Mouse (Mus musculus) heart, postnatal 0 days (tissue): ENCODE results near the gene H2-M5. TPM values are rescaled to one million over a fixed set of nuclear protein-coding genes. Genes with fewer than 3 reads are reported as not detected.
"Not testable (repeated sequence)": the region's sequence is repeated elsewhere in the genome, so short reads cannot be mapped to it uniquely, and the experiment has no call there.

ENCODE experiments used
- ATAC-seq: fragments of 200-750 bp; cut with Nextera tagmentation; 2 replicates; pipeline ENCODE4 v1.8.0; 2017; ENCODE audit warnings: low read depth, moderate number of reproducible peaks, moderate library complexity; ENCODE audit not compliant: insufficient read depth
- DNase-seq: peaks from one replicate; pipeline ENCODE4 v3.0.0-alpha.2; 2016; ENCODE audit warnings: low spot score
- H3K27ac ChIP-seq: fragments of 300-500 bp; sonication (generic); 2 replicates; pipeline ENCODE4 v1.5.1; 2014; ENCODE audit warnings: low read depth, mild to moderate bottlenecking
- H3K27me3 ChIP-seq: fragments of 300-500 bp; sonication (generic); 2 replicates; pipeline ENCODE4 v1.6.1; 2014; ENCODE audit warnings: low read length, mixed read lengths; ENCODE audit not compliant: control insufficient read depth, insufficient read depth
- H3K36me3 ChIP-seq: fragments of 300-500 bp; sonication (generic); replicated peaks from 2 replicates; pipeline ENCODE4 v1.6.1; 2014; ENCODE audit warnings: low read length, mixed read lengths; ENCODE audit not compliant: control insufficient read depth, insufficient read depth
- H3K4me1 ChIP-seq: fragments of 300-500 bp; sonication (generic); 2 replicates; pipeline ENCODE4 v1.6.1; 2014; ENCODE audit warnings: antibody characterized with exemption; ENCODE audit not compliant: control insufficient read depth, insufficient read depth
- H3K4me2 ChIP-seq: fragments of 300-500 bp; sonication (generic); 2 replicates; pipeline ENCODE4 v1.6.1; 2014; ENCODE audit warnings: low read depth, mild to moderate bottlenecking, low read length, moderate library complexity
- H3K4me3 ChIP-seq: fragments of 300-500 bp; sonication (generic); 2 replicates; pipeline ENCODE4 v1.5.1; 2014; ENCODE audit warnings: low read depth, low read length
- H3K9ac ChIP-seq: fragments of 300-500 bp; sonication (generic); replicated peaks from 2 replicates; pipeline ENCODE4 v1.6.1; 2014; ENCODE audit warnings: low read depth, low read length, mixed read lengths
- H3K9me3 ChIP-seq: fragments of 300-500 bp; sonication (generic); replicated peaks from 2 replicates; pipeline ENCODE4 v1.6.1; 2016; ENCODE audit warnings: low read length; ENCODE audit not compliant: control insufficient read depth
- CTCF ChIP-seq: IDR thresholded peaks from 2 replicates; pipeline ENCODE4 v1.5.1; 2016; ENCODE audit warnings: antibody characterized with exemption, control low read depth, low read depth
- EP300 ChIP-seq: IDR thresholded peaks from 2 replicates; pipeline ENCODE4 v1.6.1; 2016; ENCODE audit warnings: antibody characterized with exemption, low read depth
- WGBS: fragments of 180-500 bp; shearing (Covaris S2); extraction: QIAGEN DNeasy Blood & Tissue Kit; methylation state at CpG from one replicate; pipeline ENCODE4 v1.1.7; 2014; 5-methylcytosine and 5-hydroxymethylcytosine counted together
- polyA plus RNA-seq: library from polyadenylated mRNA; unstranded; fragments of >200 nt; fragmentation: Nextera tagmentation; extraction: Ambion mirVana; gene quantifications from 2 replicates; pipeline ENCODE4 v1.2.1, GENCODE M21; 2015
- total RNA-seq: library from RNA; depleted of rRNA; stranded (reverse); fragments of >200 nt; gene quantifications from 2 replicates; pipeline ENCODE4 v1.2.3, GENCODE M21; 2014; ENCODE audit warnings: low replicate concordance

H2-M5 gene
- total and polyA plus RNA-seq, 2 experiments from 2014 or later, result not detected

- Histone ChIP-seq H3K27me3 (no peaks in the 10 kb centered on the region), H3K4me3 (no peak within 1 kb of the TSS), H3K4me1 (no peaks in the 10 kb centered on the region), H3K9me3 (no peaks in the 10 kb centered on the region), H3K9ac (no peak within 1 kb of the TSS), H3K27ac (no peak within 1 kb of the TSS), H3K36me3 (no peaks in the 10 kb centered on the region), H3K4me2 (no peak within 1 kb of the TSS)
- no peak for TF ChIP-seq CTCF
- TF ChIP-seq EP300, result no peak
- no peak for DNase-seq
- ATAC-seq, result no peak
- WGBS, result 67% methylated on average over 9 of the region's 9 CpGs
Measured at GRCm38 (mm10) chr17:37022628-37023576, 33.6 kb upstream of the H2-M5 start, which contains the start of gene Mog. Gene Mog (minus strand): TSS chr17:37023398.

- not testable (repeated sequence) for ATAC-seq, H3K27me3 ChIP-seq, H3K9me3 ChIP-seq, H3K9ac ChIP-seq, H3K4me2 ChIP-seq, H3K4me1 ChIP-seq, H3K4me3 ChIP-seq, DNase-seq, H3K27ac ChIP-seq, H3K36me3 ChIP-seq
- 80% methylated on average over 5 of the region's 5 CpGs for WGBS
Measured at GRCm38 (mm10) chr17:37019242-37019641, 29.9 kb upstream of the H2-M5 start.

- Histone ChIP-seq H3K27me3 (no peaks in the 10 kb centered on the region), H3K36me3 (no peaks in the 10 kb centered on the region), H3K9ac (no peak overlapping the region), H3K4me3 (no peak overlapping the region), H3K4me1 (no peaks in the 10 kb centered on the region), H3K4me2 (no peak overlapping the region), H3K27ac (no peak overlapping the region), H3K9me3 (no peaks in the 10 kb centered on the region)
- ATAC-seq (no peak), DNase-seq (no peak)
- WGBS, result 72% methylated on average over 3 of the region's 3 CpGs
- TF ChIP-seq CTCF (no peak), EP300 (no peak)
Measured at GRCm38 (mm10) chr17:37018328-37018727, 29.0 kb upstream of the H2-M5 start.

- H3K9me3 ChIP-seq, result no peaks in the 10 kb centered on the region
- DNase-seq (no peak), ATAC-seq (no peak)
- no peak overlapping the region for H3K4me2 ChIP-seq
- H3K27ac ChIP-seq, result no peak overlapping the region
- H3K27me3 ChIP-seq, result no peaks in the 10 kb centered on the region
- no peaks in the 10 kb centered on the region for H3K36me3 ChIP-seq
- TF ChIP-seq CTCF (no peak), EP300 (no peak)
- no peak overlapping the region for H3K9ac ChIP-seq
- no peaks in the 10 kb centered on the region for H3K4me1 ChIP-seq
- no peak overlapping the region for H3K4me3 ChIP-seq
Measured at GRCm38 (mm10) chr17:37016333-37016732, 27.0 kb upstream of the H2-M5 start.

- Histone ChIP-seq H3K27ac (no peak overlapping the region), H3K9ac (no peak overlapping the region), H3K4me1 (no peaks in the 10 kb centered on the region), H3K4me2 (no peak overlapping the region), H3K9me3 (no peaks in the 10 kb centered on the region), H3K27me3 (no peaks in the 10 kb centered on the region), H3K4me3 (no peak overlapping the region), H3K36me3 (0 out of 2 replicates have a peak, but pooled peaks cover 3% of the 10 kb centered on the region)
- WGBS, result 53% methylated on average over 5 of the region's 5 CpGs
- ATAC-seq (no peak), DNase-seq (no peak)
- no peak for TF ChIP-seq CTCF
- no peak for TF ChIP-seq EP300
Measured at GRCm38 (mm10) chr17:37012141-37012540, 22.8 kb upstream of the H2-M5 start.
